In genomic region chr9:59189141-59189540, GRCm38 (mm10) we compare ENCODE assay signal across 8 mouse cellular contexts.
DNase-seq lines count a peak whose midpoint lies in the region; ATAC-seq lines count a peak whose summit lies in the region.

No protein-coding gene starts in this region.

- no peak overlapping the region for H3K9ac ChIP-seq in neural tube, embryonic 14.5 days (replicated peaks; ENCODE audit: low read depth, low read length)
- H3K9ac ChIP-seq in forebrain, embryonic 11.5 days (ENCODE audit: low read length), result no peak overlapping the region

- no peak overlapping the region for H3K4me2 ChIP-seq in neural tube, embryonic 14.5 days (ENCODE audit: low read depth, low read length)
- H3K4me2 ChIP-seq in forebrain, embryonic 11.5 days (ENCODE audit: low read depth, low read length, severe bottlenecking), result no peak overlapping the region

- peak; percentile 89 for ATAC-seq in neural tube, embryonic 14.5 days (ENCODE audit: low read depth)
- no peak for ATAC-seq in forebrain, embryonic 11.5 days (replicated peaks; ENCODE audit: low FRiP score)

- intact Hi-C loops in left cerebral cortex, postnatal 36 days (cut with DNase I), result no loop called here

- H3K4me3 ChIP-seq in hindbrain, embryonic 10.5 days, result no peak overlapping the region
- H3K4me3 ChIP-seq in neural tube, embryonic 14.5 days (ENCODE audit: low read depth, low read length), result no peak overlapping the region
- H3K4me3 ChIP-seq in forebrain, embryonic 11.5 days (ENCODE audit: low read depth, low read length), result no peak overlapping the region

- WGBS in hindbrain, embryonic 10.5 days, result 81% methylated on average over 9 of the region's 9 CpGs
- 16% methylated on average over 9 of the region's 9 CpGs for WGBS in neural tube, embryonic 14.5 days
- WGBS in forebrain, embryonic 11.5 days, result 84% methylated on average over 9 of the region's 9 CpGs

- peaks cover 10% of the 10 kb centered on the region for H3K4me1 ChIP-seq in hindbrain, embryonic 10.5 days (replicated peaks)
- H3K4me1 ChIP-seq in neural tube, embryonic 14.5 days (ENCODE audit: control insufficient read depth, insufficient read depth, low read length), result peaks cover 12% of the 10 kb centered on the region; the same call in 1 of the 2 replicates
- no peaks in the 10 kb centered on the region for H3K4me1 ChIP-seq in forebrain, embryonic 11.5 days (replicated peaks; ENCODE audit: control insufficient read depth, insufficient read depth, low read length)

- peak overlapping the region; percentile 54 for H3K27ac ChIP-seq in hindbrain, embryonic 10.5 days
- H3K27ac ChIP-seq in neural tube, embryonic 14.5 days (ENCODE audit: low read depth, low read length), result peak overlapping the region; percentile 35; the same call in 1 of the 2 replicates
- H3K27ac ChIP-seq in forebrain, embryonic 11.5 days (ENCODE audit: low read depth, low read length), result no peak overlapping the region

- H3K36me3 ChIP-seq in hindbrain, embryonic 10.5 days, result no peaks in the 10 kb centered on the region
- no peaks in the 10 kb centered on the region for H3K36me3 ChIP-seq in neural tube, embryonic 14.5 days (ENCODE audit: control insufficient read depth, insufficient read depth, low read length)
- H3K36me3 ChIP-seq in forebrain, embryonic 11.5 days (ENCODE audit: control insufficient read depth, insufficient read depth, low read length), result no peaks in the 10 kb centered on the region

- peak; percentile 11 for DNase-seq in right cerebral cortex, postnatal 25 days
- no peak for DNase-seq in right cerebral cortex, adult 18-20 months
- peak; percentile 63 to 70 for DNase-seq in cerebellum, postnatal 25 days
- DNase-seq in hindbrain, embryonic 10.5 days (ENCODE audit: low spot score), result no peak
- peak; percentile 25 to 32 for DNase-seq in layer of hippocampus, adult 8-10 months (ENCODE audit: low spot score in 2 of 2)
- DNase-seq in forebrain, embryonic 11.5 days (ENCODE audit: low spot score), result no peak
- DNase-seq in left cerebral cortex, postnatal 36 days (ENCODE audit: low spot score in 2 of 2), result no peak

- no peaks in the 10 kb centered on the region for H3K9me3 ChIP-seq in hindbrain, embryonic 10.5 days
- no peaks in the 10 kb centered on the region for H3K9me3 ChIP-seq in neural tube, embryonic 14.5 days (ENCODE audit: control insufficient read depth, low read length)
- H3K9me3 ChIP-seq in forebrain, embryonic 11.5 days (ENCODE audit: control insufficient read depth, low read length), result no peaks in the 10 kb centered on the region

- no peaks in the 10 kb centered on the region for H3K27me3 ChIP-seq in hindbrain, embryonic 10.5 days (ENCODE audit: insufficient read depth, poor library complexity, severe bottlenecking)
- H3K27me3 ChIP-seq in neural tube, embryonic 14.5 days (ENCODE audit: control insufficient read depth, insufficient read depth, low read length), result peaks cover 3% of the 10 kb centered on the region; the same call in 1 of the 2 replicates
- H3K27me3 ChIP-seq in forebrain, embryonic 11.5 days (ENCODE audit: control insufficient read depth, insufficient read depth, low read length), result no peaks in the 10 kb centered on the region

Comparison
In these comparisons a context has a peak if more than half of its experiments do, and no peak if none do; other contexts are left out.
1. DNase-seq: peak in right cerebral cortex, postnatal 25 days (single experiment), cerebellum, postnatal 25 days (2 of 2) and layer of hippocampus, adult 8-10 months (2 of 2); none in right cerebral cortex, adult 18-20 months (single experiment), hindbrain, embryonic 10.5 days (single experiment), forebrain, embryonic 11.5 days (single experiment) and left cerebral cortex, postnatal 36 days (0 of 2).